16 mouse cellular contexts compared by ENCODE assay signal in the genomic region with DNA sequence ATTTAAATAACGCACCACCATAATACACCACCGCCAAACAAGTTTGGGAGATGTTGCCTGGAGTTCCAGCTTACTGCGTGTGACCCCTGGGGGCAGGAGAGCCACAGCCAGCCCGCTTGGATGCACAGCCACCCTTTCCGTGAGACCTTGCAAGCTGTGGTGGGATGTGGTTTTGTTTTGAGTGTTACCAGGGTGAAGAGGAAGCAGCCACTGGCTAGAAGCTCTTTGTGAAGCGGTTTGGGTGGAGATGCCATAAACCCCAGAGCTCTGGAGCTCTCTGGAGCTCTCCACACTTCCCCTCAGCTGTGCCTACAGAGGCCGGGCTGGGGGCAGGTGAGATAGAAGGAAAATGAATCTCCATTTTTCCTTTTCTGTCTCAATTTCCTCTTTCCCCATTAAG. TPM values are rescaled to one million over a fixed set of nuclear protein-coding genes. Genes with fewer than 3 reads are reported as not detected.
A peak's percentile ranks its signal among the peaks of the same experiment; 100 is the strongest.
DNase-seq lines count a peak whose midpoint lies in the region; ATAC-seq and TF ChIP-seq lines count a peak whose summit lies in the region.
"Had no signal": no experiment of that assay in that cellular context is flagged by ENCODE, and none has a peak within 500 bp of the region (broad histone marks: within the 10 kb centered on the region; RNA-seq: fewer than 3 reads in every experiment).

No protein-coding gene starts in this region.

- H3K27ac ChIP-seq in forebrain, embryonic 12.5 days, result 0 out of 2 replicates have a peak overlapping the region, but pooled peaks have one; percentile 8
- no peak overlapping the region; the same call in 1 of the 2 replicates for H3K27ac ChIP-seq in forebrain, embryonic 14.5 days (ENCODE audit: low read depth, low read length)
- H3K27ac ChIP-seq in spleen, adult 2 months (ENCODE audit: insufficient read depth, low read length), result no peak overlapping the region
- H3K27ac ChIP-seq: hindbrain, postnatal 0 days; liver, embryonic 13.5 days; midbrain, embryonic 13.5 days had no signal

- H3K4me3 ChIP-seq in forebrain, embryonic 12.5 days (replicated peaks), result no peak overlapping the region
- no peak overlapping the region for H3K4me3 ChIP-seq in forebrain, embryonic 14.5 days (ENCODE audit: low read depth, low read length)
- H3K4me3 ChIP-seq in spleen, adult 2 months (ENCODE audit: extremely low read depth, insufficient read depth, insufficient read length), result no peak overlapping the region
- H3K4me3 ChIP-seq: liver, embryonic 13.5 days; midbrain, embryonic 13.5 days had no signal

- H3K36me3 ChIP-seq in forebrain, embryonic 12.5 days (replicated peaks), result no peaks in the 10 kb centered on the region
- no peaks in the 10 kb centered on the region for H3K36me3 ChIP-seq in forebrain, embryonic 14.5 days (ENCODE audit: control insufficient read depth, insufficient read depth, low read length)
- no peaks in the 10 kb centered on the region for H3K36me3 ChIP-seq in spleen, adult 2 months (ENCODE audit: control insufficient read depth, insufficient read depth, low read length)
- H3K36me3 ChIP-seq: liver, embryonic 13.5 days; midbrain, embryonic 13.5 days had no signal

- TF ChIP-seq CTCF in spleen, adult 2 months (IDR thresholded peaks at IDR 0.05; ENCODE audit: extremely low read depth, insufficient read depth, insufficient read length, insufficient replicate concordance), result no peak

- H3K9ac ChIP-seq in forebrain, embryonic 12.5 days, result no peak overlapping the region
- no peak overlapping the region for H3K9ac ChIP-seq in forebrain, embryonic 14.5 days (ENCODE audit: low read length)
- H3K9ac ChIP-seq: liver, embryonic 13.5 days; midbrain, embryonic 13.5 days had no signal

- no peak for ATAC-seq in forebrain, embryonic 12.5 days (ENCODE audit: low FRiP score)
- ATAC-seq in forebrain, embryonic 14.5 days, result no peak
- peak; percentile 27; the same call in 1 of the 2 replicates for ATAC-seq in megakaryocyte-erythroid progenitor cell, adult 5-6 weeks (replicated peaks; ENCODE audit: low FRiP score, low TSS enrichment, poor library complexity, severe bottlenecking)
- ATAC-seq: hindbrain, postnatal 0 days; midbrain, embryonic 13.5 days had no signal

- 76% methylated on average over 7 of the region's 7 CpGs for WGBS in forebrain, embryonic 12.5 days
- 70% methylated on average over 7 of the region's 7 CpGs for WGBS in forebrain, embryonic 14.5 days
- WGBS in spleen, adult 2 months, result 4% methylated on average over 7 of the region's 7 CpGs

- H3K27me3 ChIP-seq in forebrain, embryonic 12.5 days, result no peaks in the 10 kb centered on the region; the same call in 1 of the 2 replicates
- H3K27me3 ChIP-seq in forebrain, embryonic 14.5 days (replicated peaks; ENCODE audit: control insufficient read depth, insufficient read depth, low read length), result no peaks in the 10 kb centered on the region
- no peaks in the 10 kb centered on the region for H3K27me3 ChIP-seq in spleen, adult 2 months (ENCODE audit: control insufficient read depth, insufficient read depth, low read length)

- no peak for DNase-seq in forebrain, embryonic 14.5 days (ENCODE audit: low spot score)
- DNase-seq in spleen, adult 2 months (ENCODE audit: low read depth in 1 of 2, low spot score in 2 of 2), result peak; percentile 10 to 30
- DNase-seq in spleen, postnatal 4 days (ENCODE audit: low spot score in 2 of 2), result no peak
- peak; percentile 45 for DNase-seq in thymus, postnatal 4 days
- DNase-seq in urinary bladder, postnatal 4 days (ENCODE audit: low spot score in 2 of 2), result no peak
- DNase-seq in yolk sac, embryonic 10.5 days (ENCODE audit: low spot score), result no peak
- DNase-seq: adrenal gland, adult 8-10 months; cerebellum, adult 11-12 months; gastrocnemius, postnatal 10 days; kidney, postnatal 14 days; liver, embryonic 13.5 days; right cerebral cortex, postnatal 14 days had no signal

- no peak overlapping the region for H3K4me2 ChIP-seq in forebrain, embryonic 12.5 days
- H3K4me2 ChIP-seq in forebrain, embryonic 14.5 days (ENCODE audit: low read length), result no peak overlapping the region
- H3K4me2 ChIP-seq: liver, embryonic 13.5 days; midbrain, embryonic 13.5 days had no signal

- H3K4me1 ChIP-seq in forebrain, embryonic 12.5 days, result peaks cover 30% of the 10 kb centered on the region
- peaks cover 18% of the 10 kb centered on the region for H3K4me1 ChIP-seq in forebrain, embryonic 14.5 days (ENCODE audit: control insufficient read depth, insufficient read depth, low read length)
- H3K4me1 ChIP-seq in spleen, adult 2 months (ENCODE audit: control insufficient read depth, insufficient read depth, insufficient read length), result peaks cover 4% of the 10 kb centered on the region; the same call in 1 of the 2 replicates

- TF ChIP-seq POLR2A in spleen, adult 2 months (IDR thresholded peaks at IDR 0.05; ENCODE audit: low read depth, low read length), result no peak

- H3K9me3 ChIP-seq in forebrain, embryonic 12.5 days, result 0 out of 2 replicates have a peak, but pooled peaks cover 2% of the 10 kb centered on the region
- H3K9me3 ChIP-seq in forebrain, embryonic 14.5 days (replicated peaks; ENCODE audit: control insufficient read depth, low read length), result 0 out of 2 replicates have a peak, but pooled peaks cover 2% of the 10 kb centered on the region
- H3K9me3 ChIP-seq: liver, embryonic 13.5 days; midbrain, embryonic 13.5 days had no signal

RNA-seq across cellular contexts. Expression of a gene that starts 38.8 kb away (rescaled TPM):
- polyA plus RNA-seq in forebrain, embryonic 12.5 days (2016; fragmentation: Nextera tagmentation; extraction: Ambion mirVana), result 97.7 and 106 TPM in 2 replicates
- polyA plus RNA-seq in forebrain, embryonic 14.5 days (2014; fragmentation: Nextera tagmentation; extraction: Ambion mirVana), result 80.6 and 90.8 TPM in 2 replicates
- polyA plus RNA-seq in spleen, adult 2 months (2012; rRNA removed), result 8.4 and 9.5 TPM in 2 replicates
- total RNA-seq in megakaryocyte-erythroid progenitor cell, adult 5-6 weeks (2014; fragmentation: Nextera tagmentation), result 72.5 and 90.8 TPM in 2 replicates
- 149 and 178 TPM in 2 replicates for total RNA-seq in megakaryocyte-erythroid progenitor cell, adult 5-6 weeks (2017)

Comparison
In these comparisons a context has a peak if more than half of its experiments do, and no peak if none do; other contexts are left out.
1. DNase-seq: peak in spleen, adult 2 months (2 of 2) and thymus, postnatal 4 days (single experiment); none in forebrain, embryonic 14.5 days (single experiment), spleen, postnatal 4 days (0 of 2), urinary bladder, postnatal 4 days (0 of 2) and yolk sac, embryonic 10.5 days (single experiment).